Mouse (Mus musculus): Measurements from ENCODE around the gene Trim33.

DNA sequence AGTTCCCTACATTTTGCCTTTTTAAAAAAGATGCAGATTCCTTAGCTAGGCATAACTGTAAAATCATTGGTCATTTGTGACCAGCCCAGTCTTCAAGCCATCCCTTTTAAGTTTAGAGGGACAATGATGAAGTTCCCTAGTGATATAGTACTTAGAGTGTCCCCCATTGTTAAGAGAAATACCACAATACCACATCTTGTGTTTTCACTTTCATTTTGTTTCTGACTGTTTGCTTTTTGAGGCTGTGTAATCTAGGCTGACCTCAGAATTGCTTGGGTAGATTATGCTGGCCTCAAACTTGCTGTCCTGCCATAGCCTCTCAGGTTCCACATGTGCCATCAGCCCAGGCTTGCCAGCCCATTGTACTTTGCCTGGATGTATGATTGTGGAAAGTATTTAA lies 35.2 kb downstream of the Trim33 start:
- TF ChIP-seq CTCF (IDR thresholded peaks at IDR 0.05; ENCODE audit: control insufficient read depth, insufficient read depth, insufficient read length) (no peak), USF1 (IDR thresholded peaks at IDR 0.05; ENCODE audit: low read depth) (no peak), MAX (IDR thresholded peaks at IDR 0.05) (no peak), CEBPB (IDR thresholded peaks at IDR 0.05; ENCODE audit: low read depth) (no peak)
